Mouse (Mus musculus) heart, embryonic 15.5 days (tissue): ENCODE measurements at regions not wholly inside any gene's neighbourhood (a gene's known extent, or its start where the extent isn't known, plus 50 kb on each side); places are given as distances from the start of the nearest gene placed in this dataset.
A peak's percentile ranks its signal among the peaks of the same experiment; 100 is the strongest.

ENCODE experiments used
- ATAC-seq: fragments of 200-750 bp; cut with Nextera tagmentation; replicated peaks from 2 replicates; pipeline ENCODE4 v1.8.0; 2017; ENCODE audit warnings: low read depth, moderate TSS enrichment; ENCODE audit not compliant: insufficient number of reproducible peaks, insufficient read depth, low FRiP score
- H3K27ac ChIP-seq: fragments of 300-500 bp; sonication (generic); 2 replicates; pipeline ENCODE4 v1.5.1; 2015; ENCODE audit warnings: mild to moderate bottlenecking, inconsistent platforms
- H3K27me3 ChIP-seq: fragments of 300-500 bp; sonication (generic); 2 replicates; pipeline ENCODE4 v1.6.1; 2015; ENCODE audit warnings: inconsistent platforms
- H3K36me3 ChIP-seq: fragments of 300-500 bp; sonication (generic); 2 replicates; pipeline ENCODE4 v1.6.1; 2015; ENCODE audit warnings: mild to moderate bottlenecking, inconsistent platforms
- H3K4me1 ChIP-seq: fragments of 300-500 bp; sonication (generic); replicated peaks from 2 replicates; pipeline ENCODE4 v1.6.1; 2015; ENCODE audit warnings: inconsistent platforms
- H3K4me2 ChIP-seq: fragments of 300-500 bp; sonication (generic); 2 replicates; pipeline ENCODE4 v1.6.1; 2015; ENCODE audit warnings: inconsistent platforms, mild to moderate bottlenecking, moderate library complexity
- H3K4me3 ChIP-seq: fragments of 300-500 bp; sonication (generic); 2 replicates; pipeline ENCODE4 v1.5.1; 2015; ENCODE audit warnings: mild to moderate bottlenecking, inconsistent platforms
- H3K9ac ChIP-seq: fragments of 300-500 bp; sonication (generic); 2 replicates; pipeline ENCODE4 v1.6.1; 2015; ENCODE audit warnings: mild to moderate bottlenecking, inconsistent platforms
- H3K9me3 ChIP-seq: fragments of 300-500 bp; sonication (generic); replicated peaks from 2 replicates; pipeline ENCODE4 v1.6.1; 2016; ENCODE audit warnings: inconsistent platforms
- WGBS: fragments of 180-500 bp; shearing (Covaris S2); methylation state at CpG from one replicate; pipeline ENCODE4 v1.1.7; 2015; ENCODE audit warnings: mixed read lengths; 5-methylcytosine and 5-hydroxymethylcytosine counted together

- Histone ChIP-seq H3K36me3 (no peaks in the 10 kb centered on the region), H3K27me3 (no peaks in the 10 kb centered on the region), H3K9me3 (no peaks in the 10 kb centered on the region), H3K9ac (no peak overlapping the region), H3K4me1 (peaks cover 10% of the 10 kb centered on the region), H3K4me2 (no peak overlapping the region), H3K27ac (no peak overlapping the region), H3K4me3 (no peak overlapping the region)
- 20% methylated on average over 1 of the region's 1 CpGs for WGBS
- ATAC-seq, result no peak
Measured at GRCm38 (mm10) chr16:95804199-95804598, 102.3 kb downstream of the Ets2 start.

- no peak for ATAC-seq
- H3K27ac ChIP-seq, result no peak overlapping the region
- peaks cover 13% of the 10 kb centered on the region for H3K4me1 ChIP-seq
- H3K27me3 ChIP-seq, result no peaks in the 10 kb centered on the region
- H3K4me3 ChIP-seq, result no peak overlapping the region
- H3K9ac ChIP-seq, result no peak overlapping the region
- no peak overlapping the region for H3K4me2 ChIP-seq
- H3K9me3 ChIP-seq, result no peaks in the 10 kb centered on the region
- H3K36me3 ChIP-seq, result no peaks in the 10 kb centered on the region
Measured at GRCm38 (mm10) chr16:95802641-95803040, 100.8 kb downstream of the Ets2 start.

- no peak overlapping the region for H3K4me2 ChIP-seq
- no peak overlapping the region for H3K27ac ChIP-seq
- 67% methylated on average over 4 of the region's 4 CpGs for WGBS
- no peak overlapping the region for H3K4me3 ChIP-seq
- no peaks in the 10 kb centered on the region for H3K9me3 ChIP-seq
- H3K36me3 ChIP-seq, result no peaks in the 10 kb centered on the region
- H3K9ac ChIP-seq, result no peak overlapping the region
- ATAC-seq, result no peak
- peaks cover 13% of the 10 kb centered on the region for H3K4me1 ChIP-seq
- no peaks in the 10 kb centered on the region for H3K27me3 ChIP-seq
Measured at GRCm38 (mm10) chr16:95802207-95802606, 100.3 kb downstream of the Ets2 start.

GRCm38 (mm10) chr16:95800911-95801442, 99.1 kb downstream of the Ets2 start:
- 0 out of 2 replicates have a peak, but pooled peaks have one; percentile 39 for ATAC-seq
- Histone ChIP-seq H3K36me3 (no peaks in the 10 kb centered on the region), H3K4me1 (peaks cover 13% of the 10 kb centered on the region), H3K27me3 (no peaks in the 10 kb centered on the region), H3K27ac (no peak overlapping the region), H3K4me3 (no peak overlapping the region), H3K9me3 (no peaks in the 10 kb centered on the region), H3K9ac (no peak overlapping the region), H3K4me2 (no peak overlapping the region)
- 60% methylated on average over 7 of the region's 7 CpGs for WGBS

GRCm38 (mm10) chr16:95798582-95798981, 96.7 kb downstream of the Ets2 start:
- 56% methylated on average over 9 of the region's 9 CpGs for WGBS
- Histone ChIP-seq H3K9ac (no peak overlapping the region), H3K36me3 (no peaks in the 10 kb centered on the region), H3K4me1 (peaks cover 13% of the 10 kb centered on the region), H3K9me3 (no peaks in the 10 kb centered on the region), H3K27ac (no peak overlapping the region), H3K27me3 (no peaks in the 10 kb centered on the region), H3K4me2 (no peak overlapping the region), H3K4me3 (no peak overlapping the region)
- ATAC-seq, result no peak

GRCm38 (mm10) chr16:95798099-95798498, 96.2 kb downstream of the Ets2 start:
- WGBS, result 76% methylated on average over 11 of the region's 11 CpGs
- no peak for ATAC-seq
- Histone ChIP-seq H3K4me1 (peaks cover 13% of the 10 kb centered on the region), H3K27ac (no peak overlapping the region), H3K36me3 (no peaks in the 10 kb centered on the region), H3K9me3 (no peaks in the 10 kb centered on the region), H3K4me2 (no peak overlapping the region), H3K4me3 (no peak overlapping the region), H3K27me3 (no peaks in the 10 kb centered on the region), H3K9ac (no peak overlapping the region)

GRCm38 (mm10) chr16:95797141-95797540, 95.3 kb downstream of the Ets2 start:
- Histone ChIP-seq H3K36me3 (no peaks in the 10 kb centered on the region), H3K4me3 (no peak overlapping the region), H3K4me2 (no peak overlapping the region), H3K27ac (no peak overlapping the region), H3K9me3 (no peaks in the 10 kb centered on the region), H3K9ac (no peak overlapping the region), H3K4me1 (peaks cover 13% of the 10 kb centered on the region), H3K27me3 (no peaks in the 10 kb centered on the region)
- 54% methylated on average over 2 of the region's 2 CpGs for WGBS
- ATAC-seq, result 0 out of 2 replicates have a peak, but pooled peaks have one; percentile 27

GRCm38 (mm10) chr16:95794876-95795275, 93.0 kb downstream of the Ets2 start:
- Histone ChIP-seq H3K9me3 (no peaks in the 10 kb centered on the region), H3K27ac (no peak overlapping the region), H3K9ac (no peak overlapping the region), H3K36me3 (no peaks in the 10 kb centered on the region), H3K4me3 (no peak overlapping the region), H3K4me2 (no peak overlapping the region), H3K4me1 (peaks cover 2% of the 10 kb centered on the region; the same call in 1 of the 2 replicates), H3K27me3 (no peaks in the 10 kb centered on the region)
- 77% methylated on average over 8 of the region's 8 CpGs for WGBS
- ATAC-seq, result no peak

GRCm38 (mm10) chr16:95794281-95794727, 92.4 kb downstream of the Ets2 start:
- no peak overlapping the region for H3K9ac ChIP-seq
- no peaks in the 10 kb centered on the region for H3K9me3 ChIP-seq
- no peak overlapping the region for H3K27ac ChIP-seq
- WGBS, result 57% methylated on average over 10 of the region's 10 CpGs
- H3K4me3 ChIP-seq, result no peak overlapping the region
- no peaks in the 10 kb centered on the region for H3K27me3 ChIP-seq
- ATAC-seq, result no peak
- no peaks in the 10 kb centered on the region for H3K36me3 ChIP-seq
- H3K4me2 ChIP-seq, result no peak overlapping the region
- H3K4me1 ChIP-seq, result peaks cover 2% of the 10 kb centered on the region; the same call in 1 of the 2 replicates

GRCm38 (mm10) chr16:95790691-95791090, 88.8 kb downstream of the Ets2 start:
- WGBS, result 73% methylated on average over 4 of the region's 4 CpGs
- no peaks in the 10 kb centered on the region for H3K9me3 ChIP-seq
- no peak overlapping the region for H3K4me2 ChIP-seq
- H3K4me1 ChIP-seq, result no peaks in the 10 kb centered on the region
- no peak overlapping the region for H3K4me3 ChIP-seq
- ATAC-seq, result no peak; the same call in 1 of the 2 replicates
- H3K27me3 ChIP-seq, result no peaks in the 10 kb centered on the region
- no peaks in the 10 kb centered on the region for H3K36me3 ChIP-seq
- no peak overlapping the region for H3K9ac ChIP-seq
- no peak overlapping the region for H3K27ac ChIP-seq

- Histone ChIP-seq H3K4me3 (no peak overlapping the region), H3K27me3 (no peaks in the 10 kb centered on the region), H3K9me3 (no peaks in the 10 kb centered on the region), H3K4me2 (no peak overlapping the region), H3K27ac (no peak overlapping the region), H3K36me3 (no peaks in the 10 kb centered on the region), H3K4me1 (no peaks in the 10 kb centered on the region), H3K9ac (no peak overlapping the region)
- no peak for ATAC-seq
Measured at GRCm38 (mm10) chr16:95789548-95789947, 87.7 kb downstream of the Ets2 start.

- Histone ChIP-seq H3K4me2 (no peak overlapping the region), H3K27me3 (no peaks in the 10 kb centered on the region), H3K27ac (no peak overlapping the region), H3K36me3 (no peaks in the 10 kb centered on the region), H3K9ac (no peak overlapping the region), H3K4me3 (no peak overlapping the region), H3K4me1 (no peaks in the 10 kb centered on the region), H3K9me3 (no peaks in the 10 kb centered on the region)
- WGBS, result 62% methylated on average over 5 of the region's 5 CpGs
- no peak for ATAC-seq
Measured at GRCm38 (mm10) chr16:95781681-95782080, 79.8 kb downstream of the Ets2 start.
